9 mouse cellular contexts compared by ENCODE assay signal in genomic region chr6:87502831-87503286, GRCm38 (mm10). TPM values are rescaled to one million over a fixed set of nuclear protein-coding genes. Genes with fewer than 3 reads are reported as not detected.
DNase-seq lines count a peak whose midpoint lies in the region; ATAC-seq and TF ChIP-seq lines count a peak whose summit lies in the region.
"Had no signal": no experiment of that assay in that cellular context is flagged by ENCODE, and none has a peak within 500 bp of the region (broad histone marks: within the 10 kb centered on the region; RNA-seq: fewer than 3 reads in every experiment).

No protein-coding gene starts in this region.

- H3K36me3 ChIP-seq in heart, embryonic 12.5 days = no peaks in the 10 kb centered on the region
- peaks cover 0 to 12% of the 10 kb centered on the region in 2 experiments; a peak in 2 of 4 replicates for H3K36me3 ChIP-seq in MEL (ENCODE audit: control insufficient read depth in 1 of 2, insufficient read depth in 2 of 2, low read length in 2 of 2)
- no peaks in the 10 kb centered on the region for H3K36me3 ChIP-seq in lung, embryonic 16.5 days (ENCODE audit: control insufficient read depth, insufficient read depth, low read length)
- peaks cover 3% of the 10 kb centered on the region; the same call in 1 of the 2 replicates for H3K36me3 ChIP-seq in spleen, adult 2 months (ENCODE audit: control insufficient read depth, insufficient read depth, low read length)
- H3K36me3 ChIP-seq: G1E had no signal

- H3K9ac ChIP-seq in heart, embryonic 12.5 days = no peak overlapping the region
- H3K9ac ChIP-seq in MEL (ENCODE audit: control insufficient read depth, low read depth, low read length, poor library complexity, severe bottlenecking) = no peak overlapping the region
- no peak overlapping the region for H3K9ac ChIP-seq in lung, embryonic 16.5 days (ENCODE audit: low read length)

- TF ChIP-seq EP300 in MEL (IDR thresholded peaks at IDR 0.05; ENCODE audit: low read depth in 1 of 2, low read length in 2 of 2) = no peak

- DNase-seq in heart, postnatal 10 days = peak; percentile 18 to 28
- DNase-seq in MEL (ENCODE audit: low read depth, low spot score) = peak; percentile 13
- peak; percentile 68 to 94 for DNase-seq in spleen, adult 2 months (ENCODE audit: low read depth in 1 of 2, low spot score in 2 of 2)
- DNase-seq in cerebellum, adult 9-10 months = no peak
- no peak for DNase-seq in frontal cortex, postnatal 10 days (ENCODE audit: low spot score in 2 of 2)
- no peak for DNase-seq in ovary, postnatal 14 days (ENCODE audit: low spot score)

- H3K4me1 ChIP-seq in heart, embryonic 12.5 days (replicated peaks) = no peaks in the 10 kb centered on the region; the same call in 1 of the 2 replicates
- H3K4me1 ChIP-seq in MEL (ENCODE audit: control insufficient read depth in 1 of 2, insufficient read depth in 2 of 2, low read length in 2 of 2) = peaks cover 4 to 12% of the 10 kb centered on the region in 2 experiments
- H3K4me1 ChIP-seq in lung, embryonic 16.5 days (replicated peaks; ENCODE audit: control insufficient read depth, insufficient read depth, low read length) = no peaks in the 10 kb centered on the region
- peaks cover 50% of the 10 kb centered on the region for H3K4me1 ChIP-seq in spleen, adult 2 months (ENCODE audit: control insufficient read depth, insufficient read depth, insufficient read length)

- H3K4me2 ChIP-seq in heart, embryonic 12.5 days = no peak overlapping the region
- no peak overlapping the region for H3K4me2 ChIP-seq in lung, embryonic 16.5 days (ENCODE audit: low read depth, low read length)

- peaks cover 18% of the 10 kb centered on the region; the same call in 1 of the 2 replicates for H3K27me3 ChIP-seq in heart, embryonic 12.5 days (replicated peaks)
- H3K27me3 ChIP-seq in MEL (ENCODE audit: control insufficient read depth in 1 of 2, insufficient read depth in 2 of 2, low read length in 2 of 2) = no peaks in the 10 kb centered on the region
- no peaks in the 10 kb centered on the region for H3K27me3 ChIP-seq in lung, embryonic 16.5 days (ENCODE audit: control insufficient read depth, insufficient read depth, low read depth, low read length)
- H3K27me3 ChIP-seq in spleen, adult 2 months (ENCODE audit: control insufficient read depth, insufficient read depth, low read length) = no peaks in the 10 kb centered on the region

- no peak for TF ChIP-seq POLR2A in MEL (IDR thresholded peaks at IDR 0.05; ENCODE audit: control insufficient read depth in 1 of 2, insufficient read depth in 1 of 2, low read depth in 1 of 2, low read length in 2 of 2, poor library complexity in 1 of 2)
- no peak for TF ChIP-seq POLR2A in spleen, adult 2 months (IDR thresholded peaks at IDR 0.05; ENCODE audit: low read depth, low read length)

- no peaks in the 10 kb centered on the region for H3K79me2 ChIP-seq in MEL (ENCODE audit: control insufficient read depth, insufficient read depth, low read length, poor library complexity)

- ATAC-seq in heart, embryonic 12.5 days (ENCODE audit: insufficient number of reproducible peaks, low FRiP score) = no peak
- ATAC-seq in lung, embryonic 16.5 days (ENCODE audit: low read depth) = no peak

- intact Hi-C loops in heart, postnatal 10 days (cut with DNase I) = no loop called here

- no peak overlapping the region for H3K27ac ChIP-seq in heart, embryonic 12.5 days (ENCODE audit: poor library complexity, severe bottlenecking)
- no peak overlapping the region for H3K27ac ChIP-seq in MEL (ENCODE audit: control insufficient read depth, low read depth, low read length)
- H3K27ac ChIP-seq in lung, embryonic 16.5 days (ENCODE audit: low read length) = 0 out of 2 replicates have a peak overlapping the region, but pooled peaks have one; percentile 7
- peak overlapping the region; percentile 89 for H3K27ac ChIP-seq in spleen, adult 2 months (ENCODE audit: insufficient read depth, low read length)

- H3K4me3 ChIP-seq in heart, embryonic 12.5 days = no peak overlapping the region
- no peak overlapping the region for H3K4me3 ChIP-seq in MEL (ENCODE audit: control insufficient read depth in 1 of 2, insufficient read depth in 1 of 2, low read depth in 2 of 2, low read length in 2 of 2)
- no peak overlapping the region for H3K4me3 ChIP-seq in lung, embryonic 16.5 days (ENCODE audit: low read length)
- no peak overlapping the region; the same call in 1 of the 2 replicates for H3K4me3 ChIP-seq in spleen, adult 2 months (ENCODE audit: extremely low read depth, insufficient read depth, insufficient read length)

- TF ChIP-seq RAD21 in MEL (IDR thresholded peaks at IDR 0.05; ENCODE audit: low read depth, low read length) = no peak

- no peaks in the 10 kb centered on the region for H3K9me3 ChIP-seq in heart, embryonic 12.5 days (replicated peaks)
- no peaks in the 10 kb centered on the region for H3K9me3 ChIP-seq in MEL (replicated peaks; ENCODE audit: insufficient read depth, low read length)
- H3K9me3 ChIP-seq in lung, embryonic 16.5 days (ENCODE audit: control insufficient read depth, low read length) = no peaks in the 10 kb centered on the region
- H3K9me3 ChIP-seq: G1E had no signal

- WGBS in heart, embryonic 12.5 days = 58% methylated on average over 10 of the region's 10 CpGs
- 49% methylated on average over 10 of the region's 10 CpGs for WGBS in lung, embryonic 16.5 days
- 8% methylated on average over 10 of the region's 10 CpGs for WGBS in spleen, adult 2 months

- TF ChIP-seq CTCF in MEL (IDR thresholded peaks at IDR 0.05 in 2 of 3, conservative IDR thresholded peaks at IDR 0.05 in 1 of 3; ENCODE audit: control insufficient read depth in 1 of 3, insufficient read depth in 1 of 3, low read depth in 2 of 3, low read length in 3 of 3, poor library complexity in 1 of 3, severe bottlenecking in 1 of 3) = no peak
- TF ChIP-seq CTCF in spleen, adult 2 months (IDR thresholded peaks at IDR 0.05; ENCODE audit: extremely low read depth, insufficient read depth, insufficient read length, insufficient replicate concordance) = no peak

TF ChIP-seq in MEL, 35 proteins besides CTCF, POLR2A, EP300 and RAD21:
- TF ChIP-seq TCF12 (IDR thresholded peaks at IDR 0.05; ENCODE audit: low read depth, low read length) (no peak), KAT2A (conservative IDR thresholded peaks at IDR 0.05; ENCODE audit: low read depth, low read length) (no peak), NELFE (IDR thresholded peaks at IDR 0.05; ENCODE audit: low read depth, low read length) (no peak), ETS1 (IDR thresholded peaks at IDR 0.05; ENCODE audit: low read depth, low read length) (no peak), TAL1 (IDR thresholded peaks at IDR 0.05; ENCODE audit: low read length) (no peak), SIN3A (IDR thresholded peaks at IDR 0.05; ENCODE audit: low read length) (no peak), CHD2 (IDR thresholded peaks at IDR 0.05; ENCODE audit: low read length) (no peak), ZMIZ1 (IDR thresholded peaks at IDR 0.05; ENCODE audit: low read depth, low read length) (no peak), ELF1 (IDR thresholded peaks at IDR 0.05; ENCODE audit: low read depth, low read length) (no peak), GATA1 (IDR thresholded peaks at IDR 0.05; ENCODE audit: low read depth, low read length) (no peak), MYC (IDR thresholded peaks at IDR 0.05; ENCODE audit: low read depth, low read length) (no peak), MXI1 (IDR thresholded peaks at IDR 0.05; ENCODE audit: low read depth, low read length) (no peak), MEF2A (IDR thresholded peaks at IDR 0.05; ENCODE audit: extremely low read depth, insufficient replicate concordance, low read depth, low read length, poor library complexity, severe bottlenecking) (no peak), RCOR1 (IDR thresholded peaks at IDR 0.05; ENCODE audit: low read depth, low read length) (no peak), ZKSCAN1 (IDR thresholded peaks at IDR 0.05; ENCODE audit: low read depth, low read length) (no peak), POLR2AphosphoS5 (IDR thresholded peaks at IDR 0.05; ENCODE audit: borderline replicate concordance, low read depth, low read length) (no peak), MAX (IDR thresholded peaks at IDR 0.05; ENCODE audit: low read length) (no peak), CHD1 (IDR thresholded peaks at IDR 0.05; ENCODE audit: low read depth, low read length) (no peak)
TF ChIP-seq in MEL: peak in this region for 0.

RNA-seq across cellular contexts. Expression of gene Arhgap25, which starts 30.2 kb away (rescaled TPM):
- 1 to 10 TPM; 5.2 to 6.5 TPM for total RNA-seq in heart, postnatal 10 days (2021)
- 2.1 and 2.5 TPM in 2 replicates for polyA plus RNA-seq in heart, embryonic 12.5 days (2016; fragmentation: Nextera tagmentation; extraction: Ambion mirVana)
- total RNA-seq in MEL (2012; rRNA removed) = 3.4 and 3.5 TPM in 2 replicates
- 1 to 10 TPM in 1 of 2 experiments, not detected in 1; 5.2 TPM for polyA plus RNA-seq in MEL (2012; ENCODE audit: insufficient read depth in 1 of 2, insufficient read length in 2 of 2, low read depth in 1 of 2, low replicate concordance in 2 of 2, missing spikeins in 1 of 2)
- 8.9 and 9.4 TPM in 2 replicates for polyA plus RNA-seq in lung, embryonic 16.5 days (2015; fragmentation: Nextera tagmentation; extraction: Ambion mirVana)
- polyA plus RNA-seq in spleen, adult 2 months (2012; rRNA removed) = 17.3 and 18.0 TPM in 2 replicates

Comparison
In these comparisons a context has a peak if more than half of its experiments do, and no peak if none do; other contexts are left out.
1. DNase-seq: peak in heart, postnatal 10 days (2 of 2), MEL (single experiment) and spleen, adult 2 months (2 of 2); none in cerebellum, adult 9-10 months (single experiment), frontal cortex, postnatal 10 days (0 of 2) and ovary, postnatal 14 days (single experiment).
2. H3K27ac ChIP-seq: peak in lung, embryonic 16.5 days (single experiment) and spleen, adult 2 months (single experiment); none in heart, embryonic 12.5 days (single experiment) and MEL (single experiment).